Mouse (Mus musculus) brain, embryonic 14.5 days (tissue): Measurements from ENCODE around the gene Rin3.

Experiments used
- CTCF ChIP-seq: fragments of 200-500 bp; IDR thresholded peaks from 2 replicates; pipeline ENCODE4 v1.5.1; 2012; ENCODE audit warnings: inconsistent platforms, mild to moderate bottlenecking, moderate library complexity, borderline replicate concordance; ENCODE audit not compliant: insufficient read depth, insufficient read length; ENCODE audit errors: extremely low read depth
- POLR2A ChIP-seq: fragments of 200-500 bp; IDR thresholded peaks from 2 replicates; pipeline ENCODE4 v1.6.1; 2012; ENCODE audit warnings: mild to moderate bottlenecking, inconsistent platforms, borderline replicate concordance; ENCODE audit not compliant: poor library complexity, insufficient read depth, insufficient read length, severe bottlenecking; ENCODE audit errors: extremely low read depth

GRCm38 (mm10) chr12:102287904-102288602 is 5.2 kb downstream of the Rin3 start:
- TF ChIP-seq CTCF (no peak), POLR2A (no peak)
